Mouse (Mus musculus) thymus, adult 2 months (tissue): ENCODE data around the gene Nae1.

ENCODE experiments used
- CTCF ChIP-seq: fragments of 200-500 bp; IDR thresholded peaks from 2 replicates; pipeline ENCODE4 v1.5.1; 2012; ENCODE audit warnings: mild to moderate bottlenecking, control low read depth, low read length, moderate library complexity, borderline replicate concordance; ENCODE audit not compliant: control insufficient read depth, poor library complexity, insufficient read depth; ENCODE audit errors: extremely low read depth
- POLR2A ChIP-seq: fragments of 200-500 bp; IDR thresholded peaks from 2 replicates; pipeline ENCODE4 v1.6.1; 2012; ENCODE audit warnings: mild to moderate bottlenecking, low read length, control low read depth, moderate library complexity; ENCODE audit not compliant: control insufficient read depth, poor library complexity, insufficient read depth; ENCODE audit errors: extremely low read depth

- TF ChIP-seq POLR2A: no peak
- TF ChIP-seq CTCF: peak; percentile 79; the same call in 1 of the 2 replicates
Observed at GRCm38 (mm10) chr8:104570436-104571343, 36.3 kb upstream of the Nae1 start.
